Mouse (Mus musculus) midbrain, embryonic 15.5 days (tissue): ENCODE measurements around the gene Arrb2. TPM values are rescaled to one million over a fixed set of nuclear protein-coding genes. Genes with fewer than 3 reads are reported as not detected.
"Not testable (repeated sequence)": the region's sequence is repeated elsewhere in the genome, so short reads cannot be mapped to it uniquely, and the experiment has no call there.

ENCODE experiments used
- ATAC-seq: fragments of 200-750 bp; cut with Nextera tagmentation; replicated peaks from 2 replicates; pipeline ENCODE4 v1.8.0; 2017; ENCODE audit warnings: moderate TSS enrichment
- H3K27ac ChIP-seq: fragments of 300-500 bp; sonication (generic); 2 replicates; pipeline ENCODE4 v1.5.1; 2015; ENCODE audit warnings: mild to moderate bottlenecking, inconsistent platforms
- H3K27me3 ChIP-seq: fragments of 300-500 bp; sonication (generic); replicated peaks from 2 replicates; pipeline ENCODE4 v1.6.1; 2015; ENCODE audit warnings: inconsistent platforms
- H3K36me3 ChIP-seq: fragments of 300-500 bp; sonication (generic); replicated peaks from 2 replicates; pipeline ENCODE4 v1.6.1; 2015; ENCODE audit warnings: inconsistent platforms
- H3K4me1 ChIP-seq: fragments of 300-500 bp; sonication (generic); 2 replicates; pipeline ENCODE4 v1.6.1; 2015; ENCODE audit warnings: inconsistent platforms
- H3K4me2 ChIP-seq: fragments of 300-500 bp; sonication (generic); 2 replicates; pipeline ENCODE4 v1.6.1; 2015; ENCODE audit warnings: inconsistent platforms, mild to moderate bottlenecking, moderate library complexity
- H3K4me3 ChIP-seq: fragments of 300-500 bp; sonication (generic); 2 replicates; pipeline ENCODE4 v1.5.1; 2015; ENCODE audit warnings: mild to moderate bottlenecking, inconsistent platforms
- H3K9ac ChIP-seq: fragments of 300-500 bp; sonication (generic); 2 replicates; pipeline ENCODE4 v1.6.1; 2015; ENCODE audit warnings: mild to moderate bottlenecking, inconsistent platforms
- H3K9me3 ChIP-seq: fragments of 300-500 bp; sonication (generic); 2 replicates; pipeline ENCODE4 v1.6.1; 2016; ENCODE audit warnings: inconsistent platforms
- WGBS: fragments of 180-500 bp; shearing (Covaris S2); methylation state at CpG from one replicate; pipeline ENCODE4 v1.1.7; 2015; ENCODE audit warnings: mixed read lengths; 5-methylcytosine and 5-hydroxymethylcytosine counted together
- polyA plus RNA-seq: library from polyadenylated mRNA; unstranded; fragments of >200 nt; fragmentation: Nextera tagmentation; extraction: Ambion mirVana; gene quantifications from 2 replicates; pipeline ENCODE4 v1.2.1, GENCODE M21; 2015

The Arrb2 gene
- polyA plus RNA-seq = 53.6 and 53.8 TPM in 2 replicates

GRCm38 (mm10) chr11:70432048-70432894 is at the start of gene Arrb2:
Gene Arrb2, plus strand, starts transcription at chr11:70432635.
- H3K9me3 ChIP-seq = no peaks in the 10 kb centered on the region
- WGBS = under 1% methylated on average over 73 of the region's 75 CpGs
- H3K27ac ChIP-seq = peak within 1 kb of the TSS; percentile 94
- H3K4me1 ChIP-seq = peaks cover 37% of the 10 kb centered on the region
- peak within 1 kb of the TSS; percentile 85 for H3K9ac ChIP-seq
- peak within 1 kb of the TSS; percentile 89 for H3K4me3 ChIP-seq
- peak within 1 kb of the TSS; percentile 69 for H3K4me2 ChIP-seq
- no peaks in the 10 kb centered on the region for H3K27me3 ChIP-seq
- H3K36me3 ChIP-seq = peaks cover 11% of the 10 kb centered on the region; the same call in 1 of the 2 replicates
- ATAC-seq = peak; percentile 97

- Histone ChIP-seq H3K9me3 (no peaks in the 10 kb centered on the region), H3K36me3 (no peaks in the 10 kb centered on the region; the same call in 1 of the 2 replicates)
- 94% methylated on average over 3 of the region's 3 CpGs for WGBS
Observed at GRCm38 (mm10) chr11:70384136-70384535, 48.3 kb upstream of the Arrb2 start.

DNA sequence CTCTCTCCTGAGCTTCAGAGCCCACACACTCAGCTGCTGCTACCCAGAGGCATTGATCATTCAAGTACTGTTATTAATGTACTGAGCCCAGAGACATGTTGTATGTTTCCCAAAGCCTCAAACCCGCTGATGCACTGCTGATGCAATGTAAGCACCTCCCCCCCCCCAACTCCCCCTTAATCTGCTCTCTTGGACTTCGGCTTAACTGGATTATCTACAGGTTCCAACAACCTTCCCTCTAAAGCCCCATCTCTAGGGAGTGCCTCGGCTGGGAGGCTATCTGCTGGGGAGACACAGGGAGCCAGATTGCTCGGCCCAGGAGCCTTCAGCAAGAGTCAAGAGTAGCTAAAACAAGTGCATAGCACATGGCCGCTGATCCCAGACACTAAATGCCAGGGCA is 45.0 kb upstream of the Arrb2 start:
- H3K4me3 ChIP-seq = no peak overlapping the region
- H3K4me1 ChIP-seq = no peaks in the 10 kb centered on the region
- no peak for ATAC-seq
- H3K9ac ChIP-seq = no peak overlapping the region
- H3K4me2 ChIP-seq = no peak overlapping the region
- no peak overlapping the region for H3K27ac ChIP-seq
- no peaks in the 10 kb centered on the region for H3K27me3 ChIP-seq
- WGBS = 51% methylated on average over 5 of the region's 5 CpGs
- H3K9me3 ChIP-seq = no peaks in the 10 kb centered on the region
- peaks cover 6% of the 10 kb centered on the region; the same call in 1 of the 2 replicates for H3K36me3 ChIP-seq

More at GRCm38 (mm10) chr11:70384136-70384535, 48.3 kb upstream of the Arrb2 start:
- H3K4me2 ChIP-seq = no peak overlapping the region
- no peaks in the 10 kb centered on the region for H3K4me1 ChIP-seq
- H3K27ac ChIP-seq = no peak overlapping the region
- no peak for ATAC-seq
- H3K27me3 ChIP-seq = no peaks in the 10 kb centered on the region
- H3K9ac ChIP-seq = no peak overlapping the region
- no peak overlapping the region for H3K4me3 ChIP-seq

DNA sequence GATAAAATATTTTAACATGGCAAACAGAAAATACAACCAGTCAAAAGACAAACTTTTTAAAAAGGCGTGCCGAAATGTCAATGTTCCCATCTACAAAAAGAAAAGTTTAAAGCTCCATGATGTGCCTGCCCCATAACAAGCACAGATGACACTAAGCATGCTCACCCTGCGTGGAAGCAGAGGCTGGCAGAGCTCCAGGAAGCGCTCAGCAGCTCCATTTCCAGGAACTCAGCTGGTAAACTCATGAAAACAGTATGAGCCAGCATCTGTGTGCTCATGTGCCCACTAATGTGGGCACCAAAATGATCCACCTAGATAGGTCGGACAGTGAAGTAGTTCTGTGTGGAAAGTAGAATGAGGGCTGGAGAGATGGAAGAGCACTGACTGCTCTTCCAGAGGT is 43.0 kb upstream of the Arrb2 start:
- H3K27me3 ChIP-seq = no peaks in the 10 kb centered on the region
- no peak overlapping the region for H3K4me3 ChIP-seq
- ATAC-seq = no peak
- no peaks in the 10 kb centered on the region for H3K9me3 ChIP-seq
- H3K4me2 ChIP-seq = no peak overlapping the region
- H3K36me3 ChIP-seq = peaks cover 14% of the 10 kb centered on the region
- no peaks in the 10 kb centered on the region for H3K4me1 ChIP-seq
- H3K9ac ChIP-seq = no peak overlapping the region
- H3K27ac ChIP-seq = no peak overlapping the region
- 87% methylated on average over 5 of the region's 5 CpGs for WGBS

DNA sequence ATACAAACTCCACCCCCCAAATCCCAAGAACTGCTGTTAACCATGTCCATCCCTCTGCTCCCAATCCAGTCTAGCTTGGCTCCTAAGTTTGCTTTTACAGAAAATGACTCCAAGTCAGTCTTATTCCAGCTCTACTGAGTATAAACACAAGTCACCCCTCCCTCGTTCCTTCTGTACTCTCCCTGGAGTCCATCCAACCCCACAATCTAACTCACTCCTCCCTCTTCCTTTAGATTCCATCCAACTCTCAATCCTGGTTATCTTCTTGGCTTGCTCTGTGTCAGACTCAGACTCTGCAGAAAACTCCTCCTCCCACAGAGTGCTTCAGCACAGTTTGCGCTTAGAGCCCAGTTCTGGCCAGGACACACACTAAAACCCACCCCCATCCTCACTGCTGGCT is 28.8 kb upstream of the Arrb2 start:
- H3K4me3 ChIP-seq = no peak overlapping the region
- no peak for ATAC-seq
- 82% methylated on average over 2 of the region's 2 CpGs for WGBS
- no peaks in the 10 kb centered on the region for H3K27me3 ChIP-seq
- no peak overlapping the region for H3K27ac ChIP-seq
- peaks cover 15% of the 10 kb centered on the region for H3K4me1 ChIP-seq
- no peak overlapping the region for H3K9ac ChIP-seq
- no peak overlapping the region for H3K4me2 ChIP-seq
- no peaks in the 10 kb centered on the region for H3K9me3 ChIP-seq
- H3K36me3 ChIP-seq = peaks cover 24% of the 10 kb centered on the region; the same call in 1 of the 2 replicates

- WGBS = under 1% methylated on average over 59 of the region's 59 CpGs
- Histone ChIP-seq H3K9me3 (no peaks in the 10 kb centered on the region), H3K36me3 (no peaks in the 10 kb centered on the region), H3K27me3 (no peaks in the 10 kb centered on the region; the same call in 1 of the 2 replicates), H3K4me3 (peak within 1 kb of the TSS; percentile 91), H3K4me2 (peak within 1 kb of the TSS; percentile 83), H3K4me1 (peaks cover 29% of the 10 kb centered on the region), H3K27ac (peak within 1 kb of the TSS; percentile 82), H3K9ac (peak within 1 kb of the TSS; percentile 97)
- ATAC-seq = peak; percentile 98
Observed at GRCm38 (mm10) chr11:70409594-70410296, 22.7 kb upstream of the Arrb2 start, which contains the start of gene Pelp1. Gene Pelp1, minus strand, starts transcription at chr11:70410031.

- 63% methylated on average over 6 of the region's 6 CpGs for whole genome bisulfite sequencing
- H3K27ac ChIP-seq = peak overlapping the region; percentile 82
- H3K9ac ChIP-seq = peak overlapping the region; percentile 97
- no peaks in the 10 kb centered on the region for H3K9me3 ChIP-seq
- H3K4me1 ChIP-seq = peaks cover 29% of the 10 kb centered on the region
- H3K36me3 ChIP-seq = no peaks in the 10 kb centered on the region
- H3K27me3 ChIP-seq = no peaks in the 10 kb centered on the region; the same call in 1 of the 2 replicates
- H3K4me2 ChIP-seq = peak overlapping the region; percentile 83
- H3K4me3 ChIP-seq = peak overlapping the region; percentile 91
- ATAC-seq = peak; percentile 21
Observed at GRCm38 (mm10) chr11:70410297-70410643, 22.2 kb upstream of the Arrb2 start.

GRCm38 (mm10) chr11:70412591-70412990 is 19.8 kb upstream of the Arrb2 start:
- H3K9ac ChIP-seq = no peak overlapping the region
- peaks cover 24% of the 10 kb centered on the region for H3K4me1 ChIP-seq
- no peaks in the 10 kb centered on the region for H3K9me3 ChIP-seq
- H3K4me2 ChIP-seq = no peak overlapping the region
- 74% methylated on average over 5 of the region's 5 CpGs for WGBS
- no peak overlapping the region for H3K27ac ChIP-seq
- H3K36me3 ChIP-seq = no peaks in the 10 kb centered on the region
- no peak overlapping the region for H3K4me3 ChIP-seq
- no peak for ATAC-seq
- no peaks in the 10 kb centered on the region; the same call in 1 of the 2 replicates for H3K27me3 ChIP-seq

DNA sequence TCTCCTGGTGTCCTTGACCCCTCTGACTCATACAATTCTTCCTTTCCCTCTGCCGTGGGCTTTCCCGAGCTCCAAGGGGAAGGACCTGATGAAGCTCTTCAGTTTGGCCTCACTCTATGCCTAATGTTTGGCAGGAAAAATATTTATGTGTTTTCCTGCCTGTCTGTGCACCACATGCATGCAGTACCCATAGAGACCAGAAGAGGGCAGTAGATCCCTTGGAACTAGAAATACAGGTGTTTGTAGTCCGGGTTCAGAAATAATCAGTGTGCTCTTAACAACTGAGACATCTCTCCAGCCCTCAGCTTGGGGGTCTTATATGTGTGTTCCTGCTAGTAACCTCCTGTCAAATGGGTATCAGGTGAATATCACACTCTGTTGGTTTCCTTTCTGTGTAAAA is 18.5 kb upstream of the Arrb2 start:
- no peak for ATAC-seq
- Histone ChIP-seq H3K27me3 (no peaks in the 10 kb centered on the region; the same call in 1 of the 2 replicates), H3K36me3 (no peaks in the 10 kb centered on the region), H3K9ac (no peak overlapping the region), H3K4me2 (no peak overlapping the region), H3K4me3 (no peak overlapping the region), H3K4me1 (peaks cover 10% of the 10 kb centered on the region), H3K27ac (no peak overlapping the region), H3K9me3 (no peaks in the 10 kb centered on the region)
- 9% methylated on average over 3 of the region's 3 CpGs for WGBS

DNA sequence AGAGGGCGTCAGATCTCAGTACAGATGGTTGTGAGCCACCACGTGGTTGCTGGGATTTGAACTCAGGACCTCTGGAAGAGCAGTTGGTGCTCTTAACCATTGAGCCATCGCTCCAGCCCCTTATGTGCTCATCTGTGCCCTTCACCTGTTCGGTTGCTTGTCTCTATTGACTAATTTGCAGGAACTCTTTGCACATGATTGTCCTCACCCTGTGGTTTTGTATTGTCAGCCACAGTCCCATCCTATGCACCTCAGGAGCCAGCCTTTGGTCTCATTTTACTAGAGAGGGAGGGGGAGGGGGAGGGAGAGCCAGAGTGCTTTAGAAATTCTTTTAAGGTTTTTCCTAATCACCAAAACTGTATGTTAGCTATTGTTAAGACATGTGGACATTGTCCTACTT is 14.2 kb upstream of the Arrb2 start:
- Histone ChIP-seq H3K4me2 (no peak overlapping the region), H3K4me3 (no peak overlapping the region), H3K27ac (no peak overlapping the region), H3K27me3 (no peaks in the 10 kb centered on the region), H3K9me3 (no peaks in the 10 kb centered on the region), H3K9ac (no peak overlapping the region), H3K4me1 (no peaks in the 10 kb centered on the region), H3K36me3 (no peaks in the 10 kb centered on the region)
- WGBS = 67% methylated on average over 4 of the region's 4 CpGs
- ATAC-seq = no peak

GRCm38 (mm10) chr11:70419486-70419885 is 12.9 kb upstream of the Arrb2 start:
- 79% methylated on average over 5 of the region's 5 CpGs for WGBS

GRCm38 (mm10) chr11:70426598-70426997 is 5.8 kb upstream of the Arrb2 start:
- not testable (repeated sequence) for H3K4me2 ChIP-seq, ATAC-seq
- 67% methylated on average over 6 of the region's 6 CpGs for WGBS

More at GRCm38 (mm10) chr11:70419486-70419885, 12.9 kb upstream of the Arrb2 start:
- no peak for ATAC-seq
- H3K9me3 ChIP-seq = no peaks in the 10 kb centered on the region
- H3K9ac ChIP-seq = no peak overlapping the region
- no peak overlapping the region for H3K4me2 ChIP-seq
- H3K4me1 ChIP-seq = no peaks in the 10 kb centered on the region
- no peaks in the 10 kb centered on the region for H3K27me3 ChIP-seq
- no peak overlapping the region for H3K27ac ChIP-seq
- no peaks in the 10 kb centered on the region for H3K36me3 ChIP-seq
- no peak overlapping the region for H3K4me3 ChIP-seq

More at GRCm38 (mm10) chr11:70426598-70426997, 5.8 kb upstream of the Arrb2 start:
- H3K4me3 ChIP-seq, H3K27ac ChIP-seq, H3K9me3 ChIP-seq, H3K36me3 ChIP-seq, H3K9ac ChIP-seq, H3K27me3 ChIP-seq: not testable (repeated sequence)
- H3K4me1 ChIP-seq = peaks cover 11% of the 10 kb centered on the region
